Mouse (Mus musculus) forebrain, embryonic 10.5 days (tissue): ENCODE measurements around the gene H3f3a. TPM values are rescaled to one million over a fixed set of nuclear protein-coding genes. Genes with fewer than 3 reads are reported as not detected.

Experiments
- DNase-seq: peaks from one replicate; pipeline ENCODE4 v3.0.0-alpha.2; 2017; ENCODE audit warnings: low spot score; ENCODE audit errors: extremely low spot score
- H3K27ac ChIP-seq: fragments of 300-500 bp; sonication (generic); 2 replicates; pipeline ENCODE4 v1.5.1; 2016; ENCODE audit warnings: mild to moderate bottlenecking
- H3K27me3 ChIP-seq: fragments of 300-500 bp; sonication (generic); 2 replicates; pipeline ENCODE4 v1.6.1; 2016; ENCODE audit warnings: mild to moderate bottlenecking; ENCODE audit not compliant: poor library complexity, severe bottlenecking
- H3K36me3 ChIP-seq: fragments of 300-500 bp; sonication (generic); replicated peaks from 2 replicates; pipeline ENCODE4 v1.6.1; 2016; ENCODE audit warnings: mild to moderate bottlenecking, moderate library complexity
- H3K4me1 ChIP-seq: fragments of 300-500 bp; sonication (generic); 2 replicates; pipeline ENCODE4 v1.6.1; 2016
- H3K4me3 ChIP-seq: fragments of 300-500 bp; sonication (generic); 2 replicates; pipeline ENCODE4 v1.5.1; 2016; ENCODE audit warnings: mild to moderate bottlenecking, moderate library complexity
- H3K9me3 ChIP-seq: fragments of 300-500 bp; sonication (generic); 2 replicates; pipeline ENCODE4 v1.6.1; 2016; ENCODE audit warnings: mild to moderate bottlenecking, moderate library complexity
- WGBS: fragments of 180-500 bp; shearing (Covaris S2); methylation state at CpG from one replicate; pipeline ENCODE4 v1.1.7; 2016; 5-methylcytosine and 5-hydroxymethylcytosine counted together
- polyA plus RNA-seq: library from polyadenylated mRNA; unstranded; fragments of >200 nt; fragmentation: Nextera tagmentation; extraction: Ambion mirVana; gene quantifications from 2 replicates; pipeline ENCODE4 v1.2.1, GENCODE M21; 2016

The H3f3a gene
- polyA plus RNA-seq, result 2,460 and 2,659 TPM in 2 replicates

DNA sequence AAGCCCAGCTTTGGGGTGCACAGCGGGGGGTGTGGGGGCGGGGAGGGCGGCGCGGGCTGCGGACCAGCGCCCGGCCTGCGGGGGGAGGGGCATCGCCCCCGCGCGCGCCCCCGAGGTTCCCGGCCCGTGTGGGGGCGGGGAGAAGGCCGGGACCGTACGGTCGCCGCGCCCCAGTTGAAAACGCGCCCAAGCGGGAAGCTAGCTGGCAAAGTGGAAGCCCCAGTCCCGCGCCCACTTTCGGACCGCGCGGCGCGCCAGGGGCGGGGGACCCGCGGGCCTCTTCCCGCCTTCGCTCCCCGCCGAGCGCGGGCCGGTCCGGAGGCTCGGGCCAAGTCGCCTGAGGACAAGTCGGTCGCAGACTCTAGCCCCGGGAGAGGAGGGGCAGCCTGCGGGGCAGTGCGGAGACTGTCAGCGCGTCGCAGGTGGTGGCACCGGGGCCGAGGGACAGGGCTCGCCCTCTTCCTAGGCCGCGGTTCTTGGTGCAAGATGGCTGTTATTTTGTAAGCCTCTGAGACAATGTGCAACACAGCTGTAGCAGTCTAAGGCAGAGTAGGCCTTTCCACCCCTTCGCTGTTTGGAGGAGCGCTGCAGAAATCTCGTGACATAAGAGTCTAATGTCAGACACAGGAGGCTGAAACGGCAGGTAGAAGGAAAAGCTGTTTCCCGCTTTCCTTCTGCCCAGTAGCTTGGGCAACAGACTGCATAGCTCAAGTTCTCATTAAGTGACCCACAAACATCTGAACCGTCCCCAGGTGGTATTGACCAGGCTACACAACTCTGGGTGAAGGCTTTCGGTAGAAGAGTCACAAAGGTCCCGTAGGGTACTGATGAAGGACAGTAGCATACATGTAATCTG is at the start of gene H3f3a:
Gene H3f3a, minus strand, starts transcription at position 59 of the 856 bp plus-strand sequence.
- H3K27me3 ChIP-seq, result no peaks in the 10 kb centered on the region
- H3K4me1 ChIP-seq, result peaks cover 41% of the 10 kb centered on the region
- no peak for DNase-seq
- H3K36me3 ChIP-seq, result peaks cover 23% of the 10 kb centered on the region
- peak within 1 kb of the TSS; percentile 96 for H3K4me3 ChIP-seq
- WGBS, result 1% methylated on average over 69 of the region's 69 CpGs
- no peaks in the 10 kb centered on the region for H3K9me3 ChIP-seq
- H3K27ac ChIP-seq, result peak within 1 kb of the TSS; percentile 98

DNA sequence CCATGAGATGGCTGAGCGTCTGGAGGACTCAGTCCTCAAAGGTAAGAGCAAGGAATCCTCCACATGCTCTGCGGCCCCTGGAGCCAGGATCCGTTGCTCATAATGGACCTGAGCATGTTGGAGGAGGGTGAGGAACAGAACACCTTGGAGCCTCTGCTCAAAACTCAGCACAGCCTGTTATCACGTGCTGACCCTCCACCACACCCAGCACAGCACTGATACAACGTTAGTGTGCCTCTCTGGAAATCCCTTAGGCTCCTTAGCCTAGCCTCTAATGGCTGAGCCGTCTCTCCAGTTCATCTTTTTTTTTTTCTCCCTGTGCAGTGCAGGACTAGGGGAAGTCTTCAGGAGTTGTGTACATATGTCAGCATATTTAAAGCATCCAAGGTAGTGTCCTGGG is 46.3 kb upstream of the H3f3a start:
- 89% methylated on average over 6 of the region's 6 CpGs for WGBS
- no peak overlapping the region for H3K27ac ChIP-seq
- peaks cover 98% of the 10 kb centered on the region for H3K36me3 ChIP-seq
- no peak overlapping the region for H3K4me3 ChIP-seq
- no peaks in the 10 kb centered on the region for H3K27me3 ChIP-seq
- no peak for DNase-seq
- H3K9me3 ChIP-seq, result no peaks in the 10 kb centered on the region
- no peaks in the 10 kb centered on the region for H3K4me1 ChIP-seq

DNA sequence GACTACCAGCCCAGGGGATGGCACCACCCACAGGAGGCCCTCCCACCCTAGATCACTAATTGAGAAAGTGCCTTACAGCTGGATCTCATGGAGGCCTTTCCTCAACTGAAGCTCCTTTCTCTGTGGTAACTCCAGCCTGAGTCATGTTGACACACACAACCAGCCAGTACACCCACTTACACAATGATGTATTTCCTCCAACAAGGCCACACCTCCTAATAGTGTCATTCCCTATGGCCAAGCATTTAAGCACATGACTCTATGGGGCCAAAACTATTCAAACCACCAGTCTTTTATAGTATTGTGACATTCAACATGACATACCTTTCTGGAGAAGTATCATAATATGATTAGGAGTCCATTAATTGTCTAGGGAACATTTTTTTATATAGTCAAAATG is 45.0 kb upstream of the H3f3a start:
- Histone ChIP-seq H3K27me3 (no peaks in the 10 kb centered on the region), H3K36me3 (peaks cover 90% of the 10 kb centered on the region), H3K4me3 (no peak overlapping the region), H3K27ac (no peak overlapping the region), H3K4me1 (no peaks in the 10 kb centered on the region), H3K9me3 (no peaks in the 10 kb centered on the region)
- DNase-seq, result no peak

GRCm38 (mm10) chr1:180850316-180851270 is 36.9 kb upstream of the H3f3a start, which contains the start of gene Sde2:
Sde2 (plus strand) TSS chr1:180851127.
- H3K27ac ChIP-seq, result peak within 1 kb of the TSS; percentile 97
- under 1% methylated on average over 77 of the region's 77 CpGs for whole genome bisulfite sequencing
- peaks cover 50% of the 10 kb centered on the region for H3K4me1 ChIP-seq
- peaks cover 16% of the 10 kb centered on the region for H3K36me3 ChIP-seq
- H3K9me3 ChIP-seq, result no peaks in the 10 kb centered on the region
- DNase-seq, result peak; percentile 100
- H3K27me3 ChIP-seq, result no peaks in the 10 kb centered on the region
- peak within 1 kb of the TSS; percentile 86 for H3K4me3 ChIP-seq

DNA sequence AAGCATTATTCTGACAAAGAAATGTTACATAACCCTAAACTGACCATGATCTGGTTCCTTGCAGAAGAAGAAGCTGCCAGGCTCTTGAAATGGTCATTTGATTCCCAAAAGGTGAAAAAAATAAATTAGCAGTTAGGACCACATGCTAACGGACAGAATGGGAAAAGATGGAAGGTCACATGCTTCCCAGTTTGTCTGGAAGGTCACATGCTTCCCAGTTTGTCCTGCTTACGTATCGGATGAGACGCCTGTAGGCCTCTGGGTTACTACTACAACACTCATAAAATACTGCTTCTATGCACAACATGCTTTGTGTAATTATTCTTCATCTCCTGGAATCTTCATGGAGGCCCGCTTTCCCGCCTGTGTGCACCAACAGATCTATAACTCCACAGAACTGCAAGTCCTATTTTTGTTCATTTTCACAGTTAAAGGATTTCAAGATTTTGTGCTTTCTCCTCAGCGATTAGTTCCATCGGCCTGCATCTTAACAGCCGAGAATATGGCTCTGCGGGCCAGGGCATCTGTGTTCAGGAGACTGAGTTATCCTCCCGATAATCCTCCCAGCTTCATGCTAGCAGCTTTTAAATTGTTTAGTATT is 36.1 kb upstream of the H3f3a start:
- no peaks in the 10 kb centered on the region for H3K9me3 ChIP-seq

GRCm38 (mm10) chr1:180848511-180849241 is 34.9 kb upstream of the H3f3a start:
- peaks cover 6% of the 10 kb centered on the region; the same call in 1 of the 2 replicates for H3K36me3 ChIP-seq
- peak overlapping the region; percentile 97 for H3K27ac ChIP-seq
- H3K4me1 ChIP-seq, result peaks cover 50% of the 10 kb centered on the region
- no peaks in the 10 kb centered on the region for H3K27me3 ChIP-seq
- DNase-seq, result peak; percentile 38
- 39% methylated on average over 11 of the region's 11 CpGs for WGBS
- H3K9me3 ChIP-seq, result no peaks in the 10 kb centered on the region
- H3K4me3 ChIP-seq, result peak overlapping the region; percentile 45

More for the DNA sequence above, 36.1 kb upstream of the H3f3a start:
- peaks cover 50% of the 10 kb centered on the region for H3K4me1 ChIP-seq
- H3K36me3 ChIP-seq, result peaks cover 8% of the 10 kb centered on the region
- peak overlapping the region; percentile 97 for H3K27ac ChIP-seq
- no peaks in the 10 kb centered on the region for H3K27me3 ChIP-seq
- H3K4me3 ChIP-seq, result peak overlapping the region; percentile 86
- WGBS, result 46% methylated on average over 11 of the region's 11 CpGs
- DNase-seq, result peak; percentile 30

DNA sequence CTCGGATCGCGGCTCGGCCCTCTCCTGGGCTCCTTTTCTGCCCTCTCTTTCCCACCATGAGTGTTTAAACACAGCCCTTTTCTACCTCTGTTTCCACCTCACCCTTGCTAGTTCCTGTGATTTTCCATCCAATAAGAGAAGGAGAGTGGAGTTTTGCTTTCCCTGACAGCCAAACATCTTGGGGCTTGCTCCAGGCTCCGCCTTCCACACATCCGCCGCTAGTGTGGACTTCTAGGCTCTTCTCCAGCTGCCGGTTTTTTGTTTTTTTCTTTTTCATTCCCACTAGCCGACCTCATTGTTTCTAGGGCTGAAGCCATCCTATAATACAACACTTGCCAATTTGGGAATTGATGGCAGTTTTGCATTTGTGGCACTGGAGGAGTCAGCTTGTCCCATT is 34.4 kb upstream of the H3f3a start:
- 2% methylated on average over 9 of the region's 9 CpGs for WGBS
- no peaks in the 10 kb centered on the region for H3K27me3 ChIP-seq
- peak overlapping the region; percentile 45 for H3K4me3 ChIP-seq
- H3K27ac ChIP-seq, result peak overlapping the region; percentile 97
- peaks cover 4% of the 10 kb centered on the region; the same call in 1 of the 2 replicates for H3K36me3 ChIP-seq
- peak; percentile 55 for DNase-seq
- peaks cover 50% of the 10 kb centered on the region for H3K4me1 ChIP-seq
- H3K9me3 ChIP-seq, result no peaks in the 10 kb centered on the region

DNA sequence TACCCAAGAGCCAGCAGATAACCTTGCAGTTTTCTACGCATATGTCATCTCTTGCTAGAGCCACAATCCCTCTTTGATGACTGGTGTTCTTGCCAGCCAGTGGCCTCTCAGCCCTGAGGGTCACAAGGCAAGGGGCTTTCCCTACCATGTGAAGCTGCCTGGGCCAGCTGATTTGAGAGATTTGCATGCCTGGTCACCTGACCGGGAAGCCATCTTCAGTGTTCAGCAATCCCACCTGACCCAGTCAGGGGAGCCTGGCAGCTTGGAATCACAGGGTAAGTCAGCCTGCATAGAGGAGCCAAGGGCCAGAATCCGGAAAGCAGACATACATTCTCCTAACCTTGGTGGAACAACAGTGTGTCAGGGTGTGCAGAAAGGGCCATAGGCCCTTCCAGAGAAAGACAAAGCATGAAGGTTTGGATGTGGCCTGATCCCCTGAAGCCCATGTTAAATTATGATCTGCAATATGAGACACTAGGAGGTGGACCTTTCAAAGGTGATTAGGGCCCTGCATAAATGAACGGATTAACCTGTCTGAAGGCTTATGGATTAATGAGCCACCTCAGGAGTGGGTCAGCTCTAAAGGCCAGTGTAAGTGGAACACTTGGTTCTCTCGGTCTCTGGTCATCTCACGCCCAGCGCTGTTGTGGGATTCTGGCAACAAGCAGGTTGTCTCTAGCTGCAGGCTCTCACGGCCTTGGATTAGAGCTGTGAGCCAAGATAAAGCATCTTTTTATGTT is 28.0 kb upstream of the H3f3a start:
- H3K9me3 ChIP-seq, result no peaks in the 10 kb centered on the region
- 0 out of 2 replicates have a peak, but pooled peaks cover 4% of the 10 kb centered on the region for H3K4me1 ChIP-seq
- WGBS, result 85% methylated on average over 8 of the region's 8 CpGs
- no peak overlapping the region for H3K4me3 ChIP-seq
- no peaks in the 10 kb centered on the region for H3K36me3 ChIP-seq
- DNase-seq, result no peak
- H3K27ac ChIP-seq, result no peak overlapping the region
- no peaks in the 10 kb centered on the region for H3K27me3 ChIP-seq

GRCm38 (mm10) chr1:180839201-180839910 is 25.6 kb upstream of the H3f3a start:
- H3K36me3 ChIP-seq, result no peaks in the 10 kb centered on the region
- no peaks in the 10 kb centered on the region for H3K27me3 ChIP-seq
- no peaks in the 10 kb centered on the region for H3K9me3 ChIP-seq
- no peak overlapping the region for H3K27ac ChIP-seq
- DNase-seq, result no peak
- no peak overlapping the region for H3K4me3 ChIP-seq
- 77% methylated on average over 8 of the region's 8 CpGs for WGBS
- 0 out of 2 replicates have a peak, but pooled peaks cover 4% of the 10 kb centered on the region for H3K4me1 ChIP-seq

DNA sequence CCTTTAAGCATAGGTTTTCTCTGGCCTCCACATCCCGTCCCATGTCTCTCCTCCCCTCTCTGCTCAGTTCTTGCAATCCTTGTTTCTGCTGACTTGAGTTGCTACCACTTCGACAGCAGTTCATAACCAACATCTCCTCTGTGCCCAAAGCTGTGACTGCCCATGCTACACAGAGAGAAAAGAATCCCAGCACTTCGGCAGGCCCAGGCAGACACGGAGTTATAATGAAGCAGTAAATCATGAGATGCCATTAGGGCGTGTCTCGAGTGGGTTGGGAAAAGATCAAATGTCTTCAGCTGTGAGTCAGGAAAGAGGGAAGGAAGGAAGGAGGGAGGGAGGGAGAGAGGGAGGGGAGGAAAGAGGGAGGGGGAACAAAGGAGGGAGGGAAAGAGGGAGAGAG is 24.3 kb upstream of the H3f3a start:
- 76% methylated on average over 6 of the region's 6 CpGs for WGBS
- Histone ChIP-seq H3K36me3 (no peaks in the 10 kb centered on the region), H3K9me3 (no peaks in the 10 kb centered on the region), H3K27ac (no peak overlapping the region), H3K27me3 (no peaks in the 10 kb centered on the region), H3K4me3 (no peak overlapping the region), H3K4me1 (0 out of 2 replicates have a peak, but pooled peaks cover 4% of the 10 kb centered on the region)
- DNase-seq, result no peak

DNA sequence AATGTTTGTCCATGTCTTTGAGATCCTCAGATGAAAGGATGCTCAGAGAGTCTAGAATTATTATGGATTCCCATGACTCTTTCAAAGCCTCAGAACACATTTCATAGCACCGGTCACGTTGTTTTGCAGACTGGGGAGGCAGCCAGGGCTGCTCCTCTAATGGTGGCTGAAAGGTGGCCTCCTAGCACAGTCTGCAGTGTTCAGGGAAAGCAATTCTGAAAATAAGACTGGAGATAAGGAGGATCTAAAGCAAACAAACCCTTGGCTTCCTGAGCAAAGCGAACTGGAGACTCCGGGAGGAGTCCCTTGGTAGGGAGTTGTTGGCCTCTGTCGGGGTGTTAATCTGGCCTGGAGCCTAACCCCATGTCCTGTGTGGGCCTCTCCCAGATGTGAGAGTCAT is 23.4 kb upstream of the H3f3a start:
- H3K4me3 ChIP-seq, result no peak overlapping the region
- no peaks in the 10 kb centered on the region for H3K9me3 ChIP-seq
- no peak for DNase-seq
- H3K4me1 ChIP-seq, result 0 out of 2 replicates have a peak, but pooled peaks cover 4% of the 10 kb centered on the region
- WGBS, result 92% methylated on average over 5 of the region's 5 CpGs
- H3K36me3 ChIP-seq, result no peaks in the 10 kb centered on the region
- H3K27ac ChIP-seq, result no peak overlapping the region
- H3K27me3 ChIP-seq, result no peaks in the 10 kb centered on the region
